11 mouse cellular contexts compared by ENCODE assay signal in genomic region chr4:133347624-133348023, GRCm38 (mm10). TPM values are rescaled to one million over a fixed set of nuclear protein-coding genes. Genes with fewer than 3 reads are reported as not detected.
DNase-seq lines count a peak whose midpoint lies in the region; ATAC-seq and TF ChIP-seq lines count a peak whose summit lies in the region.
"Had no signal": no experiment of that assay in that cellular context is flagged by ENCODE, and none has a peak within 500 bp of the region (broad histone marks: within the 10 kb centered on the region; RNA-seq: fewer than 3 reads in every experiment).

No protein-coding gene starts in this region.

- H3K4me3 ChIP-seq in kidney, postnatal 0 days (replicated peaks; ENCODE audit: low read depth, low read length): no peak overlapping the region
- H3K4me3 ChIP-seq in kidney, embryonic 16.5 days (ENCODE audit: low read length): no peak overlapping the region
- no peak overlapping the region for H3K4me3 ChIP-seq in CH12.LX (replicated peaks in 1 of 3; ENCODE audit: low read depth in 2 of 3, low read length in 2 of 3, poor library complexity in 1 of 3)
- no peak overlapping the region for H3K4me3 ChIP-seq in embryonic fibroblast, embryonic 13.5 days (ENCODE audit: insufficient read depth, low read length)
- H3K4me3 ChIP-seq: forebrain, embryonic 10.5 days; heart, embryonic 10.5 days had no signal

- TF ChIP-seq POLR2A in CH12.LX (IDR thresholded peaks at IDR 0.05; ENCODE audit: low read depth, low read length): no peak
- no peak for TF ChIP-seq POLR2A in embryonic fibroblast, embryonic 13.5 days (IDR thresholded peaks at IDR 0.05; ENCODE audit: low read depth, low read length)

- peak; percentile 43 for TF ChIP-seq CTCF in kidney, postnatal 0 days (IDR thresholded peaks at IDR 0.05; ENCODE audit: low read depth)
- TF ChIP-seq CTCF in CH12.LX (conservative IDR thresholded peaks at IDR 0.05 in 1 of 2, IDR thresholded peaks at IDR 0.05 in 1 of 2; ENCODE audit: low read depth in 2 of 2, low read length in 2 of 2): peak in 1 of 2 experiments; percentile 93; a peak in 3 of 4 replicates
- TF ChIP-seq CTCF in embryonic fibroblast, embryonic 13.5 days (IDR thresholded peaks at IDR 0.05; ENCODE audit: borderline replicate concordance, insufficient read depth, low read length): peak; percentile 27; the same call in 1 of the 2 replicates

- H3K36me3 ChIP-seq in kidney, postnatal 0 days (ENCODE audit: insufficient read depth, low read length): no peaks in the 10 kb centered on the region
- no peaks in the 10 kb centered on the region for H3K36me3 ChIP-seq in kidney, embryonic 16.5 days (ENCODE audit: insufficient read depth, low read length)
- no peaks in the 10 kb centered on the region for H3K36me3 ChIP-seq in CH12.LX (replicated peaks in 1 of 2; ENCODE audit: control insufficient read depth in 1 of 2, insufficient read depth in 1 of 2, low read length in 1 of 2)
- H3K36me3 ChIP-seq: forebrain, embryonic 10.5 days; heart, embryonic 10.5 days had no signal

- DNase-seq in kidney, postnatal 0 days (ENCODE audit: low spot score): no peak
- DNase-seq in CH12.LX (ENCODE audit: extremely low read depth) (peak; percentile 78), NIH3T3 (ENCODE audit: low read depth) (peak; percentile 46)
- no peak for DNase-seq in ovary, postnatal 10 days (ENCODE audit: low spot score)
- DNase-seq in spleen, postnatal 36 days (ENCODE audit: low spot score in 2 of 2): no peak
- DNase-seq: cerebellum, adult 8-10 months; heart, postnatal 4 days had no signal

- no peak overlapping the region for H3K4me2 ChIP-seq in kidney, postnatal 0 days (ENCODE audit: low read length)
- no peak overlapping the region for H3K4me2 ChIP-seq in kidney, embryonic 16.5 days (replicated peaks; ENCODE audit: low read depth, low read length)
- peak overlapping the region; percentile 42 for H3K4me2 ChIP-seq in CH12.LX (ENCODE audit: insufficient read depth, low read depth, poor library complexity, severe bottlenecking)

- TF ChIP-seq EP300 in CH12.LX (IDR thresholded peaks at IDR 0.05; ENCODE audit: low read length): no peak

- dilution Hi-C loops in CH12.LX (cut with MboI; ENCODE audit: extremely low pct_ligation_motif_present, extremely low pct_unique_long_range_greater_than_20kb, low sequenced_read_pairs): no loop called here

- no peaks in the 10 kb centered on the region for H3K79me2 ChIP-seq in CH12.LX (replicated peaks; ENCODE audit: control insufficient read depth, extremely low read depth, insufficient read depth, poor library complexity, severe bottlenecking)

- no peaks in the 10 kb centered on the region for H3K27me3 ChIP-seq in kidney, postnatal 0 days (ENCODE audit: insufficient read depth, low read length)
- no peaks in the 10 kb centered on the region for H3K27me3 ChIP-seq in kidney, embryonic 16.5 days (ENCODE audit: insufficient read depth, low read length)
- peaks cover 6% of the 10 kb centered on the region for H3K27me3 ChIP-seq in CH12.LX (replicated peaks)

- ATAC-seq in kidney, postnatal 0 days (replicated peaks; ENCODE audit: low FRiP score, low read depth): no peak
- ATAC-seq in kidney, embryonic 16.5 days (ENCODE audit: low FRiP score, low TSS enrichment): no peak

- no peak overlapping the region for H3K9ac ChIP-seq in kidney, postnatal 0 days (ENCODE audit: low read depth, low read length)
- H3K9ac ChIP-seq in kidney, embryonic 16.5 days (replicated peaks; ENCODE audit: low read length): no peak overlapping the region
- no peak overlapping the region for H3K9ac ChIP-seq in CH12.LX (ENCODE audit: insufficient read depth, low read depth)

- in situ Hi-C loops in CH12.LX (cut with MboI; ENCODE audit: low pct_ligation_motif_present, low pct_unique_long_range_greater_than_20kb, low sequenced_read_pairs): loop anchor here (5.0 kb wide), 2 partner anchors 40 to 105 kb away; no protein-coding TSS in a partner anchor

- peak; percentile 91 for TF ChIP-seq RAD21 in CH12.LX (IDR thresholded peaks at IDR 0.05; ENCODE audit: low read depth, low read length)

- 68% methylated on average over 4 of the region's 4 CpGs for WGBS in kidney, postnatal 0 days
- 76% methylated on average over 4 of the region's 4 CpGs for WGBS in kidney, embryonic 16.5 days

- no peaks in the 10 kb centered on the region for H3K4me1 ChIP-seq in kidney, postnatal 0 days (replicated peaks; ENCODE audit: insufficient read depth, low read length)
- H3K4me1 ChIP-seq in kidney, embryonic 16.5 days (ENCODE audit: insufficient read depth, low read length): no peaks in the 10 kb centered on the region
- H3K4me1 ChIP-seq in CH12.LX (ENCODE audit: control insufficient read depth in 1 of 2, insufficient read depth in 2 of 2): peaks cover 3 to 29% of the 10 kb centered on the region in 2 experiments
- 0 out of 2 replicates have a peak, but pooled peaks cover 2% of the 10 kb centered on the region for H3K4me1 ChIP-seq in embryonic fibroblast, embryonic 13.5 days (ENCODE audit: control insufficient read depth, insufficient read depth, low read length)
- H3K4me1 ChIP-seq: forebrain, embryonic 10.5 days; heart, embryonic 10.5 days had no signal

- H3K27ac ChIP-seq in kidney, postnatal 0 days: no peak overlapping the region
- no peak overlapping the region for H3K27ac ChIP-seq in kidney, embryonic 16.5 days (ENCODE audit: low read length)
- peak overlapping the region; percentile 99 for H3K27ac ChIP-seq in CH12.LX (ENCODE audit: insufficient read depth, low read depth)
- H3K27ac ChIP-seq in embryonic fibroblast, embryonic 13.5 days (ENCODE audit: insufficient read depth, low read length): peak overlapping the region; percentile 82
- H3K27ac ChIP-seq: forebrain, embryonic 10.5 days; heart, embryonic 10.5 days had no signal

- H3K9me3 ChIP-seq in kidney, postnatal 0 days (replicated peaks; ENCODE audit: low read length): no peaks in the 10 kb centered on the region
- no peaks in the 10 kb centered on the region for H3K9me3 ChIP-seq in kidney, embryonic 16.5 days (ENCODE audit: low read length)
- no peaks in the 10 kb centered on the region for H3K9me3 ChIP-seq in CH12.LX (replicated peaks; ENCODE audit: low read length)
- H3K9me3 ChIP-seq: forebrain, embryonic 10.5 days; heart, embryonic 10.5 days had no signal

TF ChIP-seq in CH12.LX, 34 proteins besides CTCF, POLR2A, EP300 and RAD21:
- peak; percentile 66 for TF ChIP-seq MAX (IDR thresholded peaks at IDR 0.05; ENCODE audit: low read length)
- TF ChIP-seq SIN3A (IDR thresholded peaks at IDR 0.05; ENCODE audit: low read length): peak; percentile 44
- TF ChIP-seq ZNF384 (IDR thresholded peaks at IDR 0.05; ENCODE audit: low read depth, low read length): peak; percentile 80; the same call in 1 of the 2 replicates
- no peak for TF ChIP-seq MAZ (IDR thresholded peaks at IDR 0.05; ENCODE audit: low read depth, low read length)
- TF ChIP-seq MYC (IDR thresholded peaks at IDR 0.05; ENCODE audit: low read depth, low read length): peak; percentile 8; the same call in 1 of the 2 replicates
- TF ChIP-seq SMC3 (IDR thresholded peaks at IDR 0.05; ENCODE audit: low read depth, low read length): peak; percentile 69
- no peak for TF ChIP-seq POLR2AphosphoS2 (IDR thresholded peaks at IDR 0.05; ENCODE audit: low read depth, low read length)
- TF ChIP-seq KAT2A (IDR thresholded peaks at IDR 0.05; ENCODE audit: insufficient replicate concordance, low read length): no peak
- TF ChIP-seq CHD1 (IDR thresholded peaks at IDR 0.05; ENCODE audit: low read depth, low read length): no peak
- no peak; the same call in 1 of the 2 replicates for TF ChIP-seq JUND (conservative IDR thresholded peaks at IDR 0.05; ENCODE audit: low read depth, low read length)
- peak; percentile 64; the same call in 1 of the 2 replicates for TF ChIP-seq ELF1 (IDR thresholded peaks at IDR 0.05; ENCODE audit: low read depth, low read length)
- no peak for TF ChIP-seq IRF4 (IDR thresholded peaks at IDR 0.05; ENCODE audit: low read depth, low read length)
- no peak for TF ChIP-seq USF1 (IDR thresholded peaks at IDR 0.05; ENCODE audit: low read depth, low read length)
- peak; percentile 78; the same call in 1 of the 2 replicates for TF ChIP-seq MEF2A (IDR thresholded peaks at IDR 0.05; ENCODE audit: borderline replicate concordance, low read depth, low read length)
- TF ChIP-seq JUN (IDR thresholded peaks at IDR 0.05; ENCODE audit: insufficient read depth, low read depth, low read length): 0 out of 2 replicates have a peak, but pooled peaks have one; percentile 28
- TF ChIP-seq MAFK (IDR thresholded peaks at IDR 0.05; ENCODE audit: insufficient replicate concordance, low read length): peak; percentile 97
- TF ChIP-seq NELFE (IDR thresholded peaks at IDR 0.05; ENCODE audit: low read depth, low read length): no peak
- TF ChIP-seq CHD2 (IDR thresholded peaks at IDR 0.05; ENCODE audit: low read length): no peak
TF ChIP-seq in CH12.LX: peak in this region for 9.

RNA-seq across cellular contexts. Expression of gene Wdtc1, which starts 5.7 kb away (rescaled TPM):
- 9.9 and 11.2 TPM in 2 replicates for polyA plus RNA-seq in kidney, postnatal 0 days (2015; fragmentation: Nextera tagmentation; extraction: Ambion mirVana)
- polyA plus RNA-seq in kidney, embryonic 16.5 days (2015; fragmentation: Nextera tagmentation; extraction: Ambion mirVana): 12.9 and 14.4 TPM in 2 replicates
- total RNA-seq in CH12.LX (2012; rRNA removed): 6.8 and 10.8 TPM in 2 replicates
- total RNA-seq in CH12.LX (2014; rRNA removed): 2.8 and 3.0 TPM in 2 replicates
- 9.1 and 9.6 TPM in 2 replicates for polyA plus RNA-seq in CH12.LX (2012; ENCODE audit: insufficient read length, low read depth)
- 21.2 and 21.7 TPM in 2 replicates for polyA plus RNA-seq in embryonic fibroblast, embryonic 13.5 days (2011; ENCODE audit: insufficient read length, low read depth, missing spikeins)

RNA-seq across cellular contexts. Expression of gene Slc9a1, which starts 21.9 kb away (rescaled TPM):
- polyA plus RNA-seq in kidney, postnatal 0 days (2015; fragmentation: Nextera tagmentation; extraction: Ambion mirVana): 5.7 and 7.1 TPM in 2 replicates
- polyA plus RNA-seq in kidney, embryonic 16.5 days (2015; fragmentation: Nextera tagmentation; extraction: Ambion mirVana): 9.5 and 10.7 TPM in 2 replicates
- 4.2 and 4.7 TPM in 2 replicates for total RNA-seq in CH12.LX (2012; rRNA removed)
- total RNA-seq in CH12.LX (2014; rRNA removed): 0.66 and 1.4 TPM in 2 replicates
- 12.0 and 16.7 TPM in 2 replicates for polyA plus RNA-seq in CH12.LX (2012; ENCODE audit: insufficient read length, low read depth)
- polyA plus RNA-seq in embryonic fibroblast, embryonic 13.5 days (2011; ENCODE audit: insufficient read length, low read depth, missing spikeins): 26.2 and 34.7 TPM in 2 replicates

Comparison
In these comparisons a context has a peak if more than half of its experiments do, and no peak if none do; other contexts are left out.
1. DNase-seq: peak in CH12.LX (single experiment) and NIH3T3 (single experiment); none in kidney, postnatal 0 days (single experiment), ovary, postnatal 10 days (single experiment) and spleen, postnatal 36 days (0 of 2).
2. H3K27ac ChIP-seq: peak in CH12.LX (single experiment) and embryonic fibroblast, embryonic 13.5 days (single experiment); none in kidney, postnatal 0 days (single experiment) and kidney, embryonic 16.5 days (single experiment).